Mouse (Mus musculus): ENCODE results near the gene Lsp1. TPM values are rescaled to one million over a fixed set of nuclear protein-coding genes. Genes with fewer than 3 reads are reported as not detected.

The Lsp1 gene
- polyA plus RNA-seq, 1 experiment from 2014 or later = 664 TPM

DNA sequence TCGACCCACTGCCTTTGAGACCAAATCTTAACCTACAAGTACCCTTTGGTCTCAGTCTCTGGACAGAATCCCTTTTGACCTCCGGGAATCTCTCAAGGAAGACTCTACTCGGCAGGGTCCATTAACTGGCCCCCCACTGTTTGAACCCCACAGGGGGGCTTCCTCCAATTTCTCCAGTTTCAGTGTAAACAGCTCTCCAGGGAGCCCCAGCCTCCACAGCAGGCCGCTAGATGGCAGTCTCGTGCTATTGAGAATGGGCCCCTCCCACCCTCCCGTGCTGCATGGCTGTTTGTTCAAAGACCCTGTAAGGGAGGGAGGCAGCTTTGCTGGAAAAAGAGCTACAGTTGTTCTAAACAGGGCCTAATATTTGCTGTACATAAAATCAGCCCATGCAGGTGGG lies 77.3 kb downstream of the Lsp1 start:
- peak; percentile 81 for DNase-seq (ENCODE audit: low spot score)

DNA sequence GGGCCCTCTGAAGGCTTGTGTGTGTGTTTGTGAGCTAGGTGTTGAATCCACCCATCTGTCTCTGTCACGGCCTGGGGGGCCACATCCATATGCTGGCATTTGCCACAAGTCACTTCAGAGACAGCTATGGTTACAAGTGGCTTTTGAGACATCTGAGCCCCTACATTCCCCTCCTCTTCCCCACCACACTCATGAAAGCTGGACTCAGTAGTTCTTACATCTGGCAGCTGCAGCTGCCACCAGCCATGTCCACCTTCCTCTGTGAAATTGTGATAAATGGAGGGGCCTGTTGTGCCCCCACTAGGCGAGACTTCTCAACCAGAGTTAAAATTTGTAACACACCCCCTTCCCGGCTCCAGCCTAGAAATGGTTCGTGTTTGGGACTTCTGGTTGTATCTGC lies 77.7 kb downstream of the Lsp1 start:
- no peak for DNase-seq (ENCODE audit: low spot score)

DNA sequence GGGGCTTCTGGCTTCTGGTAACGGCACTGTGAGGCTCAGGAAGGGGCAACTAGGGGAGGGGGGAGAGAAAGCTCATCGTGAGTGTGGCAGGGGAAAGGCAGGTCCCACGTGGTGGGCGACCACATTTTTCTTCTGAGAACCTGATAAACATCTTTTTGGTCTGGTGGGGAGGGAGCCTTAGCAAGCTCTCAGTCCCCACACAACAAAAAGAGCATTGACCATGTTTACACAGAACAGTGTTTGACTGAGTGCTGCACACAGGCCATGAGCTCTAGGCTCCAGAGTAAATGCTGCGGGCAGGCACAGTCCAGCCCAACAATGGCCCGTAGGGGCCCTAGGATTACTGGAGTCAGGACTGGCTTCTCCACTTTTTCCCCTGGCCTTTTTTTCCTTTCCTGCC lies 78.2 kb downstream of the Lsp1 start:
- DNase-seq (ENCODE audit: low spot score) = no peak

DNA sequence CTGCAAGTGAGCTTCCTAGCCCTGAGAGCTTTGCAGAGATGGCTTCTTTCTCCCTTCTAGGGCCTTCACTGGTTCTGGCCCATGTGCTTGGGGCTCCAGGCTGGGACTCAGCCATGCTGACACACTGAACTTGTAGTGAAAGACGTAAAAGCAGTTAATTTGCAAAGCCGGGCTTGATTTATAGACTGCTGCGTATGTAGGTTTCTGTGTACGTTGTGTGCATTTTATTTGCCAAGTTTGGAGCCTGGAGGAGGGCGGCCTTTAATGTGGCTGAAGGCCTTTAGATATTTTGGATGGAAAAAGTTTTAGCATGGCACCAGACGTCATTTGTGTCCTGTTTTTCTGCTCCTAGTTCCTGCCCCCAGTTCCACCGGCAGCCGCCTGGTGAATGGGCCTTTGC lies 79.2 kb downstream of the Lsp1 start:
- no peak for DNase-seq (ENCODE audit: low spot score)

DNA sequence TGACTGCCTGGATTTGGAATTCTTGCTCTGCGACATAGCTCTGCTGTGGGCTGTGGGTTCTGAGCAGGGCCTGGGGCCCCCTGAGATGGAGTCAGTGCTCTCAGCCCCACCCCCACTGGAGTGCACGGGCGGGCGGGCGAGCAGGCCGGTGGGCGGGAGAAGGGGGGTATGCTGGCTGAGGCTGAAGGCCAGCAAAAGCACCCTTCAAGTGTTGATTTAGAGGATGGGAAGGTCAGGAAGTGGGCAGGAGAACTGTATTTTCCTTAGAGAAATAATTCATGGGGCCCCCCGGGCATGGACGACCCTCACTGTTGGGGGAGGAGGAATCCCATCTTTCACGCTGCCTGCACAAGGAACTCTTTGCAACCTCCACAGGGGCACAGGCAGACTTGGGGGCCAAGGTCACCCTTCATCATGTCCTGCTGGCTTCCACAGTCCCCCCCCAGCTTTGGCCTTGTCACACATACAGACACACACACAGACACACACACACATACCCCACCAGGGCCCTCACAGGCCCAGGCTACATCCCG lies 82.2 kb downstream of the Lsp1 start:
- no peak for DNase-seq (ENCODE audit: low spot score)

Other genes starting within 250 kb of the Lsp1 start
- gene Gm7579, start 248.9 kb upstream of the Lsp1 start, polyA plus RNA-seq (2015; fragmentation: Nextera tagmentation; extraction: Ambion mirVana) = not detected in 2 replicates
- gene Krtap5-5, start 230.8 kb upstream of the Lsp1 start, polyA plus RNA-seq (2015; fragmentation: Nextera tagmentation; extraction: Ambion mirVana) = 0.16 TPM in 1 of 2 replicates, not detected in the other
- gene Gm40460, start 219.7 kb upstream of the Lsp1 start, polyA plus RNA-seq (2015; fragmentation: Nextera tagmentation; extraction: Ambion mirVana) = not detected in 2 replicates
- not detected in 2 replicates for gene Gm2431, start 202.5 kb upstream of the Lsp1 start, polyA plus RNA-seq (2015; fragmentation: Nextera tagmentation; extraction: Ambion mirVana)
- not detected in 2 replicates for gene Gm4559, start 186.4 kb upstream of the Lsp1 start, polyA plus RNA-seq (2015; fragmentation: Nextera tagmentation; extraction: Ambion mirVana)
- gene Krtap5-1, start 163.7 kb upstream of the Lsp1 start, polyA plus RNA-seq (2015; fragmentation: Nextera tagmentation; extraction: Ambion mirVana) = not detected in 2 replicates
- not detected in 2 replicates for gene Krtap5-4, start 157.3 kb upstream of the Lsp1 start, polyA plus RNA-seq (2015; fragmentation: Nextera tagmentation; extraction: Ambion mirVana)
- 8.5 and 10.6 TPM in 2 replicates for gene Ifitm10, start 87.1 kb upstream of the Lsp1 start, polyA plus RNA-seq (2015; fragmentation: Nextera tagmentation; extraction: Ambion mirVana)
- 5.1 TPM in 1 of 2 replicates, not detected in the other for gene Gm49369, start 78.1 kb upstream of the Lsp1 start, polyA plus RNA-seq (2015; fragmentation: Nextera tagmentation; extraction: Ambion mirVana)
- 395 and 403 TPM in 2 replicates for gene Ctsd, start 72.8 kb upstream of the Lsp1 start, polyA plus RNA-seq (2015; fragmentation: Nextera tagmentation; extraction: Ambion mirVana)
- 0.34 and 0.75 TPM in 2 replicates for gene Syt8, start 26.0 kb upstream of the Lsp1 start, polyA plus RNA-seq (2015; fragmentation: Nextera tagmentation; extraction: Ambion mirVana)
- 14.1 and 14.3 TPM in 2 replicates for gene Tnni2, start 19.0 kb upstream of the Lsp1 start, polyA plus RNA-seq (2015; fragmentation: Nextera tagmentation; extraction: Ambion mirVana)
- 4.7 and 5.2 TPM in 2 replicates for gene Tnnt3, start 38.0 kb downstream of the Lsp1 start, polyA plus RNA-seq (2015; fragmentation: Nextera tagmentation; extraction: Ambion mirVana)
- gene Mrpl23, start 71.9 kb downstream of the Lsp1 start, polyA plus RNA-seq (2015; fragmentation: Nextera tagmentation; extraction: Ambion mirVana) = 20.1 and 20.7 TPM in 2 replicates
- gene Igf2, start 206.0 kb downstream of the Lsp1 start, polyA plus RNA-seq (2015; fragmentation: Nextera tagmentation; extraction: Ambion mirVana) = 53.2 and 64.1 TPM in 2 replicates
- 0.08 TPM in 1 of 2 replicates, not detected in the other for gene Gm49394, start 209.1 kb downstream of the Lsp1 start, polyA plus RNA-seq (2015; fragmentation: Nextera tagmentation; extraction: Ambion mirVana)

All from thymus, postnatal 0 days (tissue).